Mouse (Mus musculus) activated CD4-positive, CD25-positive, alpha-beta regulatory T cell, adult 4 months (primary cell): ENCODE measurements around the gene Gse1. TPM values are rescaled to one million over a fixed set of nuclear protein-coding genes. Genes with fewer than 3 reads are reported as not detected.

ENCODE experiments used
- ATAC-seq: one replicate; pipeline ENCODE4 v1.8.0; 2017
- polyA plus RNA-seq, 2 experiments: library from polyadenylated mRNA; unstranded; fragments of 100-300 nt; shearing (Covaris generic); gene quantifications; one replicate each; pipeline ENCODE4 v1.2.1; 2017

Gse1 gene
- polyA plus RNA-seq, 2 experiments from 2014 or later = 2.9 to 4.1 TPM

- ATAC-seq = peak; percentile 19
These were observed 72.4 kb downstream of the Gse1 start for GRCm38 (mm10) chr8:120300601-120301141.

GRCm38 (mm10) chr8:120302941-120303675 is 74.9 kb downstream of the Gse1 start:
- no peak for ATAC-seq

GRCm38 (mm10) chr8:120304097-120304496 is 75.8 kb downstream of the Gse1 start:
- ATAC-seq = no peak

GRCm38 (mm10) chr8:120305800-120306385 is 77.6 kb downstream of the Gse1 start:
- ATAC-seq = no peak

- no peak for ATAC-seq
These were observed 78.8 kb downstream of the Gse1 start for GRCm38 (mm10) chr8:120307103-120307502.

GRCm38 (mm10) chr8:120307528-120307927 is 79.3 kb downstream of the Gse1 start:
- no peak for ATAC-seq

- no peak for ATAC-seq
These were observed 79.9 kb downstream of the Gse1 start for GRCm38 (mm10) chr8:120308131-120308530.

- ATAC-seq = no peak
These were observed 80.3 kb downstream of the Gse1 start for GRCm38 (mm10) chr8:120308553-120308952.

GRCm38 (mm10) chr8:120309326-120309725 is 81.1 kb downstream of the Gse1 start:
- no peak for ATAC-seq

GRCm38 (mm10) chr8:120310063-120310462 is 81.8 kb downstream of the Gse1 start:
- ATAC-seq = no peak

- no peak for ATAC-seq
These were observed 84.2 kb downstream of the Gse1 start for GRCm38 (mm10) chr8:120312452-120312851.

GRCm38 (mm10) chr8:120313674-120314073 is 85.4 kb downstream of the Gse1 start:
- ATAC-seq = no peak

GRCm38 (mm10) chr8:120314932-120315331 is 86.7 kb downstream of the Gse1 start:
- ATAC-seq = no peak

- no peak for ATAC-seq
These were observed 87.4 kb downstream of the Gse1 start for GRCm38 (mm10) chr8:120315644-120316043.

GRCm38 (mm10) chr8:120316707-120317106 is 88.5 kb downstream of the Gse1 start:
- ATAC-seq = no peak

GRCm38 (mm10) chr8:120317118-120317824 is 89.0 kb downstream of the Gse1 start:
- ATAC-seq = no peak

- no peak for ATAC-seq
These were observed 90.3 kb downstream of the Gse1 start for GRCm38 (mm10) chr8:120318476-120318991.

- peak; percentile 90 for ATAC-seq
These were observed 91.2 kb downstream of the Gse1 start for GRCm38 (mm10) chr8:120319449-120319848.

GRCm38 (mm10) chr8:120320146-120320545 is 91.9 kb downstream of the Gse1 start:
- no peak for ATAC-seq

- no peak for ATAC-seq
These were observed 93.5 kb downstream of the Gse1 start for GRCm38 (mm10) chr8:120321724-120322123.

GRCm38 (mm10) chr8:120322956-120323448 is 94.7 kb downstream of the Gse1 start:
- ATAC-seq = no peak

GRCm38 (mm10) chr8:120324555-120324954 is 96.3 kb downstream of the Gse1 start:
- ATAC-seq = no peak

- no peak for ATAC-seq
These were observed 97.0 kb downstream of the Gse1 start for GRCm38 (mm10) chr8:120325172-120325767.
